Comparison of ENCODE assay signal across 8 mouse cellular contexts in the genomic region with DNA sequence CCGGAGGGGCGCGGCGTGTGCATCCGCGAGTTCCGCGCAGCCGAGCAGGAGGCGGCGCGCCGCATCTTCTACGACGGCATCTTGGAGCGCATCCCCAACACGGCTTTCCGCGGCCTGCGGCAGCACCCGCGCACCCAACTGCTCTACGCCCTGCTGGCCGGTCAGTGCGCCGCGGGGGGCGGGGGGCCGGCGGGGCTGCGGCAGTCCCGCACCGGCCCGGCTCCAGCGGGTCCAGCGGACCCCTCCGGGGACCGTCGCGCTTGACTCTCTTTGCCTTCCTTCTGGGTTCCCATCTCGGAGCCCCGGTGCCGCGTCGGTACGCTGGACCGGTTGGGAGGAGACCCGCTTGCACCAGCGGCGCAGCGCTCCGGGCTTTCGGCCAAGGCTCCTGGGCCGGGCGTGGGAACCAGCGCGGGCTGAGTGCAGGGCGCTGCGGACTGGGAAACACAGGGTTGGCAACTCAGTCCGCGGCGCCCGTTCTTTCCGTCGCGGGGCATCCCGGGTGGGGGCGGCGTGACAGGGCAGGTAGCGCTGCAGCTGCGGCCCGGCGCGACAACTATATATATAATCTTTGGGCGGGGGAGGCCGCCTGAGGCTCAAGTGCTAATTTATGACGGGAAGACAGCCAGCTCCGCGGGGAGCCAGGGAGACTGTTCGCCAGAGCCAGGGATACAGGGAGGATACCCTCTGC. TPM values are rescaled to one million over a fixed set of nuclear protein-coding genes. Genes with fewer than 3 reads are reported as not detected.
DNase-seq lines count a peak whose midpoint lies in the region; ATAC-seq and TF ChIP-seq lines count a peak whose summit lies in the region.

No protein-coding gene starts in this region.

- peak overlapping the region; percentile 77 for H3K9ac ChIP-seq in ES-E14 (ENCODE audit: insufficient read depth, low read depth, low read length, poor library complexity, severe bottlenecking)
- peak overlapping the region; percentile 76 for H3K9ac ChIP-seq in forebrain, embryonic 11.5 days (ENCODE audit: low read length)
- peak overlapping the region; percentile 31 for H3K9ac ChIP-seq in lung, embryonic 15.5 days

- no peak overlapping the region for H3K27ac ChIP-seq in ES-E14 (ENCODE audit: insufficient read depth, low read depth, low read length, poor library complexity, severe bottlenecking)
- H3K27ac ChIP-seq in bone marrow, adult 2 months (ENCODE audit: control insufficient read depth, insufficient read depth, low read depth, low read length, poor library complexity), result peak overlapping the region; percentile 77
- peak overlapping the region; percentile 93 for H3K27ac ChIP-seq in forebrain, embryonic 11.5 days (ENCODE audit: low read depth, low read length)
- peak overlapping the region; percentile 93 for H3K27ac ChIP-seq in hindbrain, embryonic 10.5 days
- no peak overlapping the region for H3K27ac ChIP-seq in lung, embryonic 15.5 days

- peaks cover 9% of the 10 kb centered on the region for H3K27me3 ChIP-seq in forebrain, embryonic 11.5 days (ENCODE audit: control insufficient read depth, insufficient read depth, low read length)
- H3K27me3 ChIP-seq in hindbrain, embryonic 10.5 days (ENCODE audit: insufficient read depth, poor library complexity, severe bottlenecking), result peaks cover 58% of the 10 kb centered on the region
- peaks cover 60% of the 10 kb centered on the region for H3K27me3 ChIP-seq in lung, embryonic 15.5 days

- WGBS in bone marrow, adult 2 months, result 1% methylated on average over 79 of the region's 80 CpGs
- WGBS in forebrain, embryonic 11.5 days, result under 1% methylated on average over 77 of the region's 80 CpGs
- WGBS in hindbrain, embryonic 10.5 days, result under 1% methylated on average over 80 of the region's 80 CpGs
- WGBS in lung, embryonic 15.5 days, result under 1% methylated on average over 58 of the region's 80 CpGs

- peak overlapping the region; percentile 68 to 70 for H3K4me3 ChIP-seq in ES-E14 (ENCODE audit: insufficient read depth in 1 of 2, low read depth in 1 of 2, low read length in 2 of 2, poor library complexity in 1 of 2, severe bottlenecking in 1 of 2)
- H3K4me3 ChIP-seq in bone marrow, adult 2 months (replicated peaks; ENCODE audit: control insufficient read depth, low read depth, low read length), result peak overlapping the region; percentile 75
- H3K4me3 ChIP-seq in forebrain, embryonic 11.5 days (ENCODE audit: low read depth, low read length), result peak overlapping the region; percentile 82
- H3K4me3 ChIP-seq in hindbrain, embryonic 10.5 days, result peak overlapping the region; percentile 80
- H3K4me3 ChIP-seq in lung, embryonic 15.5 days, result peak overlapping the region; percentile 57

- no peaks in the 10 kb centered on the region for H3K9me3 ChIP-seq in ES-E14 (ENCODE audit: control insufficient read depth, insufficient read depth, low read depth, low read length)
- no peaks in the 10 kb centered on the region for H3K9me3 ChIP-seq in forebrain, embryonic 11.5 days (ENCODE audit: control insufficient read depth, low read length)
- no peaks in the 10 kb centered on the region for H3K9me3 ChIP-seq in hindbrain, embryonic 10.5 days
- no peaks in the 10 kb centered on the region for H3K9me3 ChIP-seq in lung, embryonic 15.5 days

- peak overlapping the region; percentile 95 for H3K4me2 ChIP-seq in forebrain, embryonic 11.5 days (ENCODE audit: low read depth, low read length, severe bottlenecking)
- H3K4me2 ChIP-seq in lung, embryonic 15.5 days, result peak overlapping the region; percentile 100

- no peak for DNase-seq in ES-E14 (ENCODE audit: low read depth, low spot score)
- peak; percentile 74 for DNase-seq in forebrain, embryonic 11.5 days (ENCODE audit: low spot score)
- DNase-seq in hindbrain, embryonic 10.5 days (ENCODE audit: low spot score), result peak; percentile 57
- DNase-seq in layer of hippocampus, postnatal 10 days (ENCODE audit: low spot score in 2 of 2), result peak; percentile 74 to 84
- DNase-seq in right cerebral cortex, adult 2 months (ENCODE audit: low spot score in 2 of 2), result peak; percentile 81 to 85
- no peak for DNase-seq in c-Kit-positive CD71-positive TER-119-positive erythroid progenitor cells, embryonic 14.5 days (ENCODE audit: low spot score)

- peak; percentile 20; the same call in 1 of the 2 replicates for ATAC-seq in forebrain, embryonic 11.5 days (replicated peaks; ENCODE audit: low FRiP score)
- ATAC-seq in lung, embryonic 15.5 days (ENCODE audit: borderline replicate concordance, extremely low read depth, low FRiP score, low TSS enrichment), result 0 out of 2 replicates have a peak, but pooled peaks have one; percentile 25

- TF ChIP-seq POLR2A in bone marrow, adult 2 months (IDR thresholded peaks at IDR 0.05; ENCODE audit: borderline replicate concordance, control insufficient read depth, low read depth, low read length), result no peak

- in situ Hi-C loops in ES-E14 (cut with MboI; ENCODE audit: low sequenced_read_pairs in 2 of 2, unreplicated experiment in 2 of 2), result no loop called here

- no peaks in the 10 kb centered on the region; the same call in 1 of the 2 replicates for H3K36me3 ChIP-seq in ES-E14 (ENCODE audit: control insufficient read depth, insufficient read depth, low read length, poor library complexity, severe bottlenecking)
- peaks cover 3% of the 10 kb centered on the region for H3K36me3 ChIP-seq in forebrain, embryonic 11.5 days (ENCODE audit: control insufficient read depth, insufficient read depth, low read length)
- H3K36me3 ChIP-seq in hindbrain, embryonic 10.5 days, result peaks cover 31% of the 10 kb centered on the region
- no peaks in the 10 kb centered on the region for H3K36me3 ChIP-seq in lung, embryonic 15.5 days

- peaks cover 0 to 2% of the 10 kb centered on the region in 2 experiments; a peak in 1 of 4 replicates for H3K4me1 ChIP-seq in ES-E14 (ENCODE audit: control insufficient read depth in 2 of 2, insufficient read depth in 2 of 2, low read length in 2 of 2, poor library complexity in 1 of 2)
- peaks cover 2% of the 10 kb centered on the region for H3K4me1 ChIP-seq in bone marrow, adult 2 months (ENCODE audit: control insufficient read depth, insufficient read depth, low read length)
- peaks cover 8% of the 10 kb centered on the region; the same call in 1 of the 2 replicates for H3K4me1 ChIP-seq in forebrain, embryonic 11.5 days (replicated peaks; ENCODE audit: control insufficient read depth, insufficient read depth, low read length)
- peaks cover 48% of the 10 kb centered on the region for H3K4me1 ChIP-seq in hindbrain, embryonic 10.5 days (replicated peaks)
- peaks cover 22% of the 10 kb centered on the region for H3K4me1 ChIP-seq in lung, embryonic 15.5 days

- no peak for TF ChIP-seq CTCF in bone marrow, adult 2 months (IDR thresholded peaks at IDR 0.05; ENCODE audit: control insufficient read depth, insufficient read depth, low read length)

TF ChIP-seq in ES-E14, 5 proteins besides CTCF, POLR2A, EP300 and RAD21:
- TF ChIP-seq MAFK (IDR thresholded peaks at IDR 0.05; ENCODE audit: insufficient read depth, low read depth, low read length) (no peak), HCFC1 (IDR thresholded peaks at IDR 0.05; ENCODE audit: borderline replicate concordance, insufficient read depth, low read length) (no peak)

RNA-seq across cellular contexts. Expression of gene Nat8l, which starts 1.4 kb away (rescaled TPM):
- 3.3 and 6.1 TPM in 2 replicates for total RNA-seq in ES-E14 (2012; rRNA removed)
- 1.7 and 4.0 TPM in 2 replicates for polyA plus RNA-seq in bone marrow, adult 2 months (2011; ENCODE audit: insufficient read depth, insufficient read length, low replicate concordance, missing spikeins)
- 1.9 and 2.0 TPM in 2 replicates for polyA plus RNA-seq in forebrain, embryonic 11.5 days (2014; fragmentation: Nextera tagmentation; extraction: Ambion mirVana)
- 1.6 and 1.7 TPM in 2 replicates for polyA plus RNA-seq in hindbrain, embryonic 10.5 days (2016; fragmentation: Nextera tagmentation; extraction: Ambion mirVana)
- total RNA-seq in layer of hippocampus, postnatal 10 days (2021), result 10 to 100 TPM; 60.2 to 65.0 TPM
- 0.16 TPM in 2 replicates for polyA plus RNA-seq in lung, embryonic 15.5 days (2015; fragmentation: Nextera tagmentation; extraction: Ambion mirVana)

RNA-seq across cellular contexts. Expression of gene Gm1673, which starts 14.0 kb away (rescaled TPM):
- 13.5 and 14.5 TPM in 2 replicates for total RNA-seq in ES-E14 (2012; rRNA removed)
- polyA plus RNA-seq in bone marrow, adult 2 months (2011; ENCODE audit: insufficient read depth, insufficient read length, low replicate concordance, missing spikeins), result 9.1 TPM in 1 of 2 replicates, not detected in the other
- polyA plus RNA-seq in forebrain, embryonic 11.5 days (2014; fragmentation: Nextera tagmentation; extraction: Ambion mirVana), result 228 and 239 TPM in 2 replicates
- 258 and 370 TPM in 2 replicates for polyA plus RNA-seq in hindbrain, embryonic 10.5 days (2016; fragmentation: Nextera tagmentation; extraction: Ambion mirVana)
- total RNA-seq in layer of hippocampus, postnatal 10 days (2021), result 100 to 1,000 TPM; 127 to 160 TPM
- polyA plus RNA-seq in lung, embryonic 15.5 days (2015; fragmentation: Nextera tagmentation; extraction: Ambion mirVana), result 68.6 and 71.4 TPM in 2 replicates

Comparison
In these comparisons a context has a peak if more than half of its experiments do, and no peak if none do; other contexts are left out.
1. DNase-seq: peak in forebrain, embryonic 11.5 days (single experiment), hindbrain, embryonic 10.5 days (single experiment), layer of hippocampus, postnatal 10 days (2 of 2) and right cerebral cortex, adult 2 months (2 of 2); none in ES-E14 (single experiment) and c-Kit-positive CD71-positive TER-119-positive erythroid progenitor cells, embryonic 14.5 days (single experiment).
2. H3K27ac ChIP-seq: peak in bone marrow, adult 2 months (single experiment), forebrain, embryonic 11.5 days (single experiment) and hindbrain, embryonic 10.5 days (single experiment); none in ES-E14 (single experiment) and lung, embryonic 15.5 days (single experiment).
3. Peak in every context shown above with its lines, with median percentiles within 50 percentile points of each other: H3K4me3 ChIP-seq and H3K9ac ChIP-seq.